Mouse (Mus musculus) lung, embryonic 16.5 days (tissue): Measurements from ENCODE around the gene A630010A05Rik. TPM values are rescaled to one million over a fixed set of nuclear protein-coding genes. Genes with fewer than 3 reads are reported as not detected.
"Not testable (repeated sequence)": the region's sequence is repeated elsewhere in the genome, so short reads cannot be mapped to it uniquely, and the experiment has no call there.

ENCODE experiments used
- ATAC-seq: fragments of 200-750 bp; cut with Nextera tagmentation; 2 replicates; pipeline ENCODE4 v1.8.0; 2017; ENCODE audit warnings: low read depth, mild to moderate bottlenecking, moderate library complexity
- H3K27ac ChIP-seq: fragments of 300-500 bp; sonication (generic); 2 replicates; pipeline ENCODE4 v1.5.1; 2014; ENCODE audit warnings: mild to moderate bottlenecking, control low read depth, low read length
- H3K27me3 ChIP-seq: fragments of 300-500 bp; sonication (generic); 2 replicates; pipeline ENCODE4 v1.6.1; 2014; ENCODE audit warnings: low read depth, low read length, mixed read lengths; ENCODE audit not compliant: control insufficient read depth, insufficient read depth
- H3K36me3 ChIP-seq: fragments of 300-500 bp; sonication (generic); 2 replicates; pipeline ENCODE4 v1.6.1; 2014; ENCODE audit warnings: low read length; ENCODE audit not compliant: control insufficient read depth, insufficient read depth
- H3K4me1 ChIP-seq: fragments of 300-500 bp; sonication (generic); replicated peaks from 2 replicates; pipeline ENCODE4 v1.6.1; 2014; ENCODE audit warnings: low read length, mixed read lengths; ENCODE audit not compliant: control insufficient read depth, insufficient read depth
- H3K4me2 ChIP-seq: fragments of 300-500 bp; sonication (generic); 2 replicates; pipeline ENCODE4 v1.6.1; 2014; ENCODE audit warnings: low read depth, low read length, control low read depth
- H3K4me3 ChIP-seq: fragments of 300-500 bp; sonication (generic); 2 replicates; pipeline ENCODE4 v1.5.1; 2014; ENCODE audit warnings: mild to moderate bottlenecking, low read length, control low read depth
- H3K9ac ChIP-seq: fragments of 300-500 bp; sonication (generic); 2 replicates; pipeline ENCODE4 v1.6.1; 2014; ENCODE audit warnings: low read length, control low read depth
- H3K9me3 ChIP-seq: fragments of 300-500 bp; sonication (generic); 2 replicates; pipeline ENCODE4 v1.6.1; 2016; ENCODE audit warnings: low read length; ENCODE audit not compliant: control insufficient read depth
- WGBS: fragments of 180-500 bp; shearing (Covaris S2); extraction: QIAGEN DNeasy Blood & Tissue Kit; methylation state at CpG from one replicate; pipeline ENCODE4 v1.1.7; 2014; 5-methylcytosine and 5-hydroxymethylcytosine counted together
- polyA plus RNA-seq: library from polyadenylated mRNA; unstranded; fragments of >200 nt; fragmentation: Nextera tagmentation; extraction: Ambion mirVana; gene quantifications from 2 replicates; pipeline ENCODE4 v1.2.1, GENCODE M21; 2015

A630010A05Rik gene
- polyA plus RNA-seq = not detected in 2 replicates

DNA sequence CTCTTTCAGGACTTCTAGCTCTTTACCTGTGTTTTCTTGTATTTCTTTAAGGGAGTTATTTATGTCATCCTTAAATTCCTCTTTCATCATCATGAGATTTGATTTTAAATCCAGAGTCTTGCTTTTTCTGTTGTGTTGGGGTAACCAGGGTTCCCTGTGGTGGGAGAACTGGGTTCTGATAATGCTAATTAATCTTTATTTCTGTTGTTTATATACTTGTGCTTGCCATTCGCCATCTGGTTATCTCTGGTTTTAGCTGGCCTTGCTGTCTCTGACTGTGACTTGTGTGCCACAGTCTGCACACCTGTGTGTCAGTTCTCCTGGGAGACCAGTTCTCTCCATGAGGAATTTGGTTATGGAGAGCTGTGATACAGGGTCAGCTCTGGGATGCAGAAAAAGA lies at the start of gene A630010A05Rik:
TSS of gene A630010A05Rik (plus strand) at position 301 of the 400 bp plus-strand sequence.
- ATAC-seq = no peak
- 54% methylated on average over 1 of the region's 1 CpGs for WGBS
- H3K9me3 ChIP-seq = no peaks in the 10 kb centered on the region

GRCm38 (mm10) chr16:14535766-14536165 lies 26.4 kb upstream of the A630010A05Rik start:
- Histone ChIP-seq H3K4me1 (no peaks in the 10 kb centered on the region), H3K36me3 (no peaks in the 10 kb centered on the region), H3K4me2 (no peak overlapping the region), H3K4me3 (no peak overlapping the region), H3K9ac (no peak overlapping the region), H3K9me3 (no peaks in the 10 kb centered on the region), H3K27me3 (no peaks in the 10 kb centered on the region), H3K27ac (no peak overlapping the region)
- no peak for ATAC-seq

More for the DNA sequence above, at the start of gene A630010A05Rik:
- Histone ChIP-seq H3K9ac (no peak within 1 kb of the TSS), H3K4me1 (no peaks in the 10 kb centered on the region), H3K36me3 (no peaks in the 10 kb centered on the region), H3K27ac (no peak within 1 kb of the TSS), H3K27me3 (no peaks in the 10 kb centered on the region), H3K4me2 (no peak within 1 kb of the TSS), H3K4me3 (no peak within 1 kb of the TSS)

GRCm38 (mm10) chr16:14557191-14557590 lies 4.9 kb upstream of the A630010A05Rik start:
- not testable (repeated sequence) for H3K4me3 ChIP-seq, H3K36me3 ChIP-seq, ATAC-seq, H3K9me3 ChIP-seq, H3K4me2 ChIP-seq, H3K27ac ChIP-seq, H3K27me3 ChIP-seq, H3K4me1 ChIP-seq, H3K9ac ChIP-seq
- WGBS = 35% methylated on average over 1 of the region's 1 CpGs

Other genes starting within 250 kb of the A630010A05Rik start
- gene Fopnl, start 244.9 kb upstream of the A630010A05Rik start, polyA plus RNA-seq = 159 TPM in 2 replicates
- gene Abcc1, start 200.8 kb upstream of the A630010A05Rik start, polyA plus RNA-seq = 8.8 and 9.2 TPM in 2 replicates